Mouse (Mus musculus) ES-E14 (cell line): ENCODE data around the gene Pknox1. TPM values are rescaled to one million over a fixed set of nuclear protein-coding genes. Genes with fewer than 3 reads are reported as not detected.

Experiments used
- DNase-seq: peaks from one replicate; pipeline ENCODE4 v3.0.0-alpha.2; 2013; ENCODE audit warnings: low read depth, low spot score
- H3K27ac ChIP-seq: 2 replicates; pipeline ENCODE4 v1.5.1; 2012; ENCODE audit warnings: low read depth, mild to moderate bottlenecking, low read length, moderate library complexity, mixed read lengths; ENCODE audit not compliant: poor library complexity, insufficient read depth, severe bottlenecking
- H3K36me3 ChIP-seq: 2 replicates; pipeline ENCODE4 v1.6.1; 2012; ENCODE audit warnings: mild to moderate bottlenecking, low read length, moderate library complexity, mixed read lengths; ENCODE audit not compliant: control insufficient read depth, poor library complexity, insufficient read depth, severe bottlenecking
- H3K4me1 ChIP-seq, 2 experiments: fragments of 150-350 bp in 1 of 2; sonication (generic) in 1 of 2; 2 replicates each; pipeline ENCODE4 v1.6.1; 2012; ENCODE audit warnings: low read length in 2 of 2, mild to moderate bottlenecking in 1 of 2, mixed read lengths in 1 of 2; ENCODE audit not compliant: control insufficient read depth in 2 of 2, insufficient read depth in 2 of 2, poor library complexity in 1 of 2
- H3K4me3 ChIP-seq, 2 experiments: fragments of 150-350 bp in 1 of 2; sonication (generic) in 1 of 2; 2 replicates each; pipeline ENCODE4 v1.5.1; 2012; ENCODE audit warnings: low read length in 2 of 2, low read depth in 1 of 2, mild to moderate bottlenecking in 1 of 2, mixed read lengths in 1 of 2; ENCODE audit not compliant: insufficient read depth in 1 of 2, poor library complexity in 1 of 2, severe bottlenecking in 1 of 2
- H3K9ac ChIP-seq: 2 replicates; pipeline ENCODE4 v1.6.1; 2012; ENCODE audit warnings: low read depth, mild to moderate bottlenecking, low read length, mixed read lengths; ENCODE audit not compliant: poor library complexity, insufficient read depth, severe bottlenecking
- H3K9me3 ChIP-seq: fragments of 150-350 bp; sonication (generic); 2 replicates; pipeline ENCODE4 v1.6.1; 2012; ENCODE audit warnings: low read depth, mild to moderate bottlenecking, low read length; ENCODE audit not compliant: control insufficient read depth, insufficient read depth
- CHD2 ChIP-seq: IDR thresholded peaks from 2 replicates; pipeline ENCODE4 v1.6.1; 2014; ENCODE audit warnings: mild to moderate bottlenecking, low read depth, low read length, inconsistent platforms
- HCFC1 ChIP-seq: IDR thresholded peaks from 2 replicates; pipeline ENCODE4 v1.6.1; 2012; ENCODE audit warnings: low read length, inconsistent platforms, borderline replicate concordance; ENCODE audit not compliant: insufficient read depth
- MAFK ChIP-seq: IDR thresholded peaks from 2 replicates; pipeline ENCODE4 v1.6.1; 2014; ENCODE audit warnings: mild to moderate bottlenecking, low read depth, low read length, inconsistent platforms; ENCODE audit not compliant: insufficient read depth
- ZC3H11A ChIP-seq: IDR thresholded peaks from 2 replicates; pipeline ENCODE4 v1.6.1; 2012; ENCODE audit warnings: low read depth, mild to moderate bottlenecking, inconsistent platforms, low read length, borderline replicate concordance
- ZNF384 ChIP-seq: IDR thresholded peaks from 2 replicates; pipeline ENCODE4 v1.6.1; 2012; ENCODE audit warnings: low read depth, low read length, inconsistent platforms
- in situ Hi-C, 2 experiments: fragments of 600-800 bp; cut with MboI; formaldehyde crosslinking; loops; one replicate each; pipeline ENCODE4 v1.15.1; 2025; ENCODE audit warnings: low sequenced_read_pairs in 2 of 2, inconsistent platforms in 1 of 2; ENCODE audit not compliant: unreplicated experiment in 2 of 2
- total RNA-seq: library from RNA; depleted of rRNA; stranded (reverse); fragments of 300-350 nt; gene quantifications from 2 replicates; pipeline ENCODE4 v1.2.3, GENCODE M21; 2012

The Pknox1 gene
- total RNA-seq, 1 experiment = 16.3 TPM

- Histone ChIP-seq H3K4me3 (peak overlapping the region; percentile 81 to 90), H3K36me3 (no peaks in the 10 kb centered on the region), H3K27ac (no peak overlapping the region), H3K9ac (peak overlapping the region; percentile 77), H3K4me1 (0 out of 4 replicates have a peak, but pooled peaks cover 0 to 2% of the 10 kb centered on the region in 2 experiments), H3K9me3 (no peaks in the 10 kb centered on the region)
- DNase-seq = no peak
- in situ Hi-C loops = no loop called here
- no peak for TF ChIP-seq CHD2
- TF ChIP-seq HCFC1 = no peak
- TF ChIP-seq ZNF384 = no peak
- TF ChIP-seq MAFK = no peak
- TF ChIP-seq ZC3H11A = no peak
These were observed 71.9 kb downstream of the Pknox1 start for GRCm38 (mm10) chr17:31636277-31636941.

GRCm38 (mm10) chr17:31636942-31637811 lies 72.6 kb downstream of the Pknox1 start, which contains the start of gene Cbs:
Cbs (minus strand) TSS chr17:31637238.
- Histone ChIP-seq H3K9ac (peak within 1 kb of the TSS; percentile 77), H3K36me3 (no peaks in the 10 kb centered on the region), H3K9me3 (no peaks in the 10 kb centered on the region), H3K27ac (no peak within 1 kb of the TSS), H3K4me1 (0 out of 4 replicates have a peak, but pooled peaks cover 0 to 2% of the 10 kb centered on the region in 2 experiments), H3K4me3 (peak within 1 kb of the TSS; percentile 81 to 90)
- peak; percentile 65 for DNase-seq
- in situ Hi-C loops = no loop called here
- no peak for TF ChIP-seq MAFK
- TF ChIP-seq CHD2 = no peak
- TF ChIP-seq HCFC1 = no peak
- TF ChIP-seq ZNF384 = no peak
- TF ChIP-seq ZC3H11A = no peak

- no peak overlapping the region for H3K9ac ChIP-seq
- TF ChIP-seq MAFK = no peak
- TF ChIP-seq HCFC1 = no peak
- no peak for TF ChIP-seq ZNF384
- TF ChIP-seq CHD2 = no peak
- no peak for TF ChIP-seq ZC3H11A
- H3K4me1 ChIP-seq = 0 out of 4 replicates have a peak, but pooled peaks cover 0 to 2% of the 10 kb centered on the region in 2 experiments
- H3K9me3 ChIP-seq = no peaks in the 10 kb centered on the region
- H3K4me3 ChIP-seq = no peak overlapping the region
- no peak overlapping the region for H3K27ac ChIP-seq
- no peak for DNase-seq
- H3K36me3 ChIP-seq = no peaks in the 10 kb centered on the region
- in situ Hi-C loops = no loop called here
These were observed 73.5 kb downstream of the Pknox1 start for GRCm38 (mm10) chr17:31637866-31638570.

GRCm38 (mm10) chr17:31639651-31640050 lies 75.1 kb downstream of the Pknox1 start:
- no peak for DNase-seq
- Histone ChIP-seq H3K4me3 (no peak overlapping the region), H3K9me3 (no peaks in the 10 kb centered on the region), H3K9ac (no peak overlapping the region), H3K27ac (no peak overlapping the region), H3K4me1 (0 out of 4 replicates have a peak, but pooled peaks cover 0 to 2% of the 10 kb centered on the region in 2 experiments), H3K36me3 (no peaks in the 10 kb centered on the region)
- in situ Hi-C loops = no loop called here
- no peak for TF ChIP-seq MAFK
